Mouse (Mus musculus) thymus, postnatal 0 days (tissue): ENCODE data around the gene Hmcn1. TPM values are rescaled to one million over a fixed set of nuclear protein-coding genes. Genes with fewer than 3 reads are reported as not detected.
A peak's percentile ranks its signal among the peaks of the same experiment; 100 is the strongest.

Source experiments
- DNase-seq: peaks from one replicate; pipeline ENCODE4 v3.0.0-alpha.2; 2015; ENCODE audit warnings: low spot score
- polyA plus RNA-seq: library from polyadenylated mRNA; unstranded; fragments of >200 nt; fragmentation: Nextera tagmentation; extraction: Ambion mirVana; gene quantifications from 2 replicates; pipeline ENCODE4 v1.2.1, GENCODE M21; 2015

Hmcn1 gene
- polyA plus RNA-seq, 1 experiment from 2014 or later = 0.29 TPM

DNA sequence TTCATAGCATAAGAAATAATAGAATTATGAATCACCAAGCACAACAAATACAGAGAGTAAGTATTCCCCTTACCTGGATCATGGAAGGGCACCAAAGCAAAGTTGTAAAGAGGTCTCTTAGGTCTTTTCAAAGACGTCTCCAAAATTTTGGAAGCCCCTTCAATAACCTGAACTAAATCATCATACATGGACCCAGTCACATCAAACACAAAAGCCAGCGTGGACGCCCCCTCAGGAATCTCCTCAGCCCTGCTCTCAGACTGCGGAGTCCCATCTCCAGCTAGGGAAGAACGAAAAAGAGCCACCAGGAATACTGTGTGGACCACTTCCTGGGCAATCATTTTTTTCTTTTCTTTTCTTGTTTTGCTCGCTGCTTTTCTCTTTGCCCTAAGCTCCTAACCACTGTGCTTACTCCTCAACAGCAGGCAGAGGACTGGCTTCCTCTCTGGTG, 499 bp downstream of the Hmcn1 start:
- no peak for DNase-seq

DNA sequence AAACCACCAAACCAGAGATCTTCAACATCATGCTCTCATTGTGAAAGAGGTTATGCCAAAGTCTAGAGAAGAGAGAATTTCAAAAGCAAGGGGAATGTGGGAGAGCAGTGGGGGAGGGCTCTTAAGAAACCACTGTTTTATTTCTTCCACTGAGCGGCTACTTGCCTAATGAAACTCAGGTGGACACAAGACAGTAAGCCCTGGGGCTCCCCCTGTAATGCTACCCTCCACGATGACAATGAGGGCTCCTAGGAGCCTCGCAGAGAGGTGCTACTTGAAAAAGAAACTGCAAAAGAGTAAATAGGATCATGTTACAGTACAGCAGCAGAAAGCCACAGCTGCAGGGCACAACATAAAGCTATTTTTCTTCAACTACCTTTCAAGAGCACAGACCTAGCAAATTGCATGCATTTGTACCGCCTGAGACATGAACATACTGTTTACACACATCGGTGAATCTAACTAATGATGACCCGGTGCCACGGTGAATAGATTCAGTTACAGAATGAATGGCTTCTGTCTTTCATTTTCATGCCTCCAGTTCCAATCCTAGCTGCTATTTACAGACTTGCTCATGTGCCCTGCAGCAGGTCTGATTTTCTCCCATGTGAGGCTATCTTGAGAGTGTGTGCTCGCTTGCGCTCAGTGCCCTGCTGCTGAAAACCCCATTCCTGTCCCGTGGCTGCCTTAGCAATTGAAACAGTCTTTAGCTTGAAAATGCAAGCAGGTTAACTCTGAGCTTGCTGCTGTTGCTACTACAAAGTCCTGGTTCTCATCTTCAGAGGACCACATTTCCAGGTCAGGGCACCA, 1.3 kb downstream of the Hmcn1 start:
- DNase-seq = no peak

DNA sequence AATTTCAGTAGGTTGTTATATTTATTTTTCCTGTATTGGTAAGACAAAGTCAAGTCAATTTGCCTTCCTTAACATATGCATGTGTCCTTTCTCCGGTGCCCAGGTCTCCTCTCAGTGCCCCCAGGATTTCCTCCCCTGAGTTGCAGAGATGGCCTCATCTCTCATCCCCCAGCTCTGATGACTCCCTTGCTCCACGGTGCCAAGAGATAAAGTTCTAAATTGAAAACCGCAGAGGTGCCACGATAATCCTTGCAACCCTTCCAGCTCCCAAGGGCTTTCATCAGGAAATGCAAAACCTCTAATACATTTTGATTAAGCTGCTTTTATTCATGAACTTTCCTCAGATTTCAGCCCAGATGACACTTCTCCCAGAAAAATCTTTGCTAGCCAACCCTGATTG, 8.3 kb downstream of the Hmcn1 start:
- no peak for DNase-seq

DNA sequence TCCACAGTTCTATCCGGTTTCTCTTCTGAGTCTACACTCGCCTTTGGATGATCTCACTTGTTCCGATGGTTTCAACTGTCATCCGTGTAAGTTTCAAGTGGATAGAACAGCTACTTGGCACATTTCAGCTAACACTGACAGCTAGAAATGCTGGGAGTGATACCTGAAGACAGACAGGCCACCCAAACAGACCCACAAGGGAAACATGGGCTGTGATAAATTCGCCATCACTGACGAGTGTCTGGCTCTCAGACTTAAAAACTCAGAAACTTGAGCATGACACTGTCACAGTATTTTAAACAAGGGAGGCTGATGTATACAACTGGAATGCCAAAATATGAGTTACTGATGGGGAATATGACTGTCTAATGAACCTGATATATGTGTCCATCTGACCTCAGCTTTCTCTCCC, 9.1 kb downstream of the Hmcn1 start:
- no peak for DNase-seq

DNA sequence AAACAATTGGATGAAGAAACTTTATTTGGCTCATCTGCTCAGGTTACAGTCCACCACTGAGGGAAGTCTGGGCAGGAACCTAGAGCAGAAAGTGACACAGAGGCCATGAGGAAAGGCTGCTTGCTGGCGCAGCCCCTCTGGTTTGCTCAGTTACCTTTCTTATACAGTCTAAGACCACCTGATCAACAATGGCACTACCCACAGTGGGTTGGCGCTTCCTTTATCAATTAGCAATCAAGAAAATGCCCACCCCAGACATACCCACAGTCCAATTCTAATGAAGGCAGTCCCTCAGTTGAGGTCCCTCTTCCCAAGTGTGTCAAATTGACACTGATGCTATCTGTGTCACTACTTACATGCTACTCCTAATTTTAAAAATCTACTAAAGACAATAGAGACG, 14.6 kb downstream of the Hmcn1 start:
- no peak for DNase-seq

DNA sequence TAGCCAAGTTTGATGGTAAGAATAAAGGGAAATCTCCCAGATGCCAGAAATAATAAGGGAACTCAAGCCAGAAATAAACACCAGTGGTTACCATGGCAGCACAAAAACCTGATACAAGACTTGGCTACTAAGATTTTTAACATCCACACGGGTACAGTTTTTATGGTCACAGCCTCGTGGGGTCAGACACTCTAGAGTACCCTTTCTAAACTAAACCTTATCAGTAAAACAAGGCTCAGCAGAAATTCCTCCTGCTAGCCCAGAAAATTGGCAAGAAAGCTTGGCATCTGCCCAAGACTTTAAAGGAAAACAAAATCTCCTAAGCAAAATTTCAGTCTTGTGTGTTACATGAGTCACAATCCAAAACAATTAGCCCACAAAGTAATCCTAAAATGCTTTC, 17.0 kb downstream of the Hmcn1 start:
- no peak for DNase-seq

DNA sequence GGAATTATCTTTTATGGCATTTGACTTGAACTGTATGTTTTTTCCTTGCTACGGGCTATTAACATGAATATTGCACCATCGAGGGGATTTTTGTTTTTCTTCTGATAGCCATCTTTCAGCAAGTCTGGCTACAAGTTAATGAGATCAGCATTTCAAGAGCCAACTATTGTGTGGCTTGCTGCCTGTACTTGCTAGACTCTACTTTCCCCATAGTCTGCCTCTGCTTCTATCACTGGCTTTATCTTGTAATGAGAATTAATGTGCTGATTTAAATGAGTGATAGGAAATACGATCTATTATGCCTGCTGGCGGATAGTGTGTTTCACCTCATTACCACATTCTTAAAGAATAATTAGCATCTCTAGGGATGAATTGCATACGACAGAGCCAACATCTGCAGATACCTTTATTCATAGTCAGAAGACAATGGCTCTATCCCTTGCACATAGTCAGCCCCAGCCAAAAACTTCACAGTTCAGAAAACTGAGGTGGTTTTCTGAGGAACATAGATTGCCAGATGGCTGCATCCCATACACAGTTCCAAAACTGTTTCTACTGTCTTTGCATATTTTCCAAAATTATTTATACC, 33.7 kb downstream of the Hmcn1 start:
- no peak for DNase-seq

DNA sequence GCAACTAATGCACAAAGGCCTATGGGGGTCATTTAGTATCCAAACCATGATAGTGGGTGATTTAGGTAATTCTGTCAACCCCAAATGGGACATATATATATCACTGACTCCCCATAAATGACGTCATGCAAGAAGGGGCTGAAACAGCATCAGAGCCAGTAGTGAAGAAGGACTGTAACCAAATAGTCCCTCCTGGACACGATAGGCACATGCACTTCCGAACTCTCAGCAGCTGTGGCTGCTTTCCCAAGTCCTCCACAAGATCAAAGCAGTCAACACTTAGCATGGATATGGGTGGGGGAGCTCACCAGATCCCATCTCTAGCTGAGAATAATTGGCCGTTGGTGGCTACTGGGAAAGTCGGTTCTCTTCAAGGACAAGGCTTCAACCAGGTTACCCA, 42.2 kb downstream of the Hmcn1 start:
- no peak for DNase-seq

DNA sequence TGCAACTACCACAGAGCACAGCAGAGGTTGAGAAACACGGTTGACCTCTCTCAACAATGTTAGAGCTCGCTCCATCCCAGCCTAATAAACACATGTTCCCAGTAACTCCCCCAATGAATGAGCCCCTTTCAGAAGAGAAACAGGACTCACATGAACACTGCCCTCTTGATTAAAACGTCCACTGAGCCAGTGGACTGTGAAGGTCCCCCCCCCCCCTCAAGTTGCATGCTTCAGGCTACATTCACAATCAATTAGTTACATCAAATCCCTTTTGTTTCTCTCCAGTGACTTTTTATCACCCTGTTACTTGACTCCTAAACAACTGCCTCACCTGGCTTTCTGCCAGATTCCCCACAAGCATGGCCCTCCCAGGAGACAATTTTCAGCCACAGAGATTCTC, 43.2 kb downstream of the Hmcn1 start:
- DNase-seq = no peak

DNA sequence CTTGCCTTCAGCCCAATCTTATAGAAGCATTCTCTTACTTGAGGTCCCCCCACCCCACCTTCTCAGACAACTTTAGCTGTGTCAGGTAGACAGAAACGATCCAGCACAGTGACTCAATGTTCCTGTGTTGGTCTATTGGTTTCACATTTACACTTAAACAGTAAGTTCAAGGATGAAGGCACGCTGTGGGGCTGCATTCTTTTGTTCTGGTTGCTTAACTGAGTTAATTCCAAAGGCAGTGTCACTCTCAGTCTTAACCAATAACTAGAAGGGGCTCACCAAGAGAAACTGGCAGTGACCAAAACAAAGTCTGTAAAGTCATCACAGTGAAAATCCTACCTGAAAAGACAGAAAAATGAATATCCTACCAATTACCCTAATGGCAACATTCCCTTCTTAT, 44.3 kb downstream of the Hmcn1 start:
- DNase-seq = no peak

DNA sequence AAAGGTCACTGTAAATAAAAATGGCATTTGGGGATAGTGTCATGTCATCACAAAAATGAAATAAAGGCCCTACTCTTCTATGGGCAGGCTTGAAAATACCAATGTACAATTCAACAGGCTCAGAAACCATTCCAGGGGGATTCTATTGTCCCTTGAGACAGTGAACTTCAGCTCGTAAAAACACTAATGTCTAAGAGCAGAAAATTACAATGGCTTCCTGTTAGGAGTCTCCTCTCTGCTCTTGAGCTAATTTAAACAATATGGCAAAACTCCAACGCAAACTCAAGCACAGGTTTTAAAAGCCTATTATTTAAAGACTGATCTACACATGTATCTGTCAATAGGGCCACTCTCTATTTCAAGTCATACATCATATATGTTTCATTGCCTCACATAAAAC, 49.6 kb downstream of the Hmcn1 start:
- DNase-seq = no peak

DNA sequence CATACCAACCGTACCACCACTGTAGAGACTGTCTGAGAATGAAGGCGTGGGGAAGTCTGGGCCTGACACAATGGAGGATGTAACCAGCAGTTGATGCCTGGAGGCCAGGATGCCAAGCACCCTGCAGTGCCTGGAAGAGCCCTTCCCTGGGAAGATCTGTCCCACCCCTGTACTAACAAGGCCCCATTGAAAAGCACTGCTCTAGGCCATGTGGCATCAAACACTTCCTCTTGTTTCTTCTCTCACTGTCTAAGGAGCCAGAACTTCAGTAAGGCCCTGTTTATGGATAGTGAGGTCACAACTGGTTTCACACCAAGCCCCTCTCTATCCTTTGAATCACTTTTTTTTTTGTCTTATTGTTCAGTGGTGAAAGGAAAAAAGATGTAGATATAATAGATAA, 51.1 kb downstream of the Hmcn1 start:
- DNase-seq = no peak

DNA sequence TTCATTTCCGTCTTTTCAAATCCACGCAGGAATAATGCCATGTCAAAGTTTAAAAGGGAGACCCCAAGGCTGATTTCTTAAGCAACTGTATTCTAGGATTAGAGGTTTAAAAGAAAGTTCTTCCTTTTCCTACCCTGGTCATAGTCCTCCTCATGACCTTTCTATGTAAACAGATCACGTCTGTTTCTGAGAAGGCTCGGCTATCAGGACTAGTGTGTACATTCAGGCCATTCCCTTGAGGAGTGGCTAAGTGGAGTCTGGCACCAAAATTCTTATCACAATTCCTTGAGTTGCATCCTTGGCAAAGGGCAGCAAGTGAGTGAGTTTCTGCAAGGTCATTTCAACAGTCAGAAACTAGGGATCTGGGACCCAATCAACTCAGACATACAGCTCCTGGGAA, 56.4 kb downstream of the Hmcn1 start:
- no peak for DNase-seq

DNA sequence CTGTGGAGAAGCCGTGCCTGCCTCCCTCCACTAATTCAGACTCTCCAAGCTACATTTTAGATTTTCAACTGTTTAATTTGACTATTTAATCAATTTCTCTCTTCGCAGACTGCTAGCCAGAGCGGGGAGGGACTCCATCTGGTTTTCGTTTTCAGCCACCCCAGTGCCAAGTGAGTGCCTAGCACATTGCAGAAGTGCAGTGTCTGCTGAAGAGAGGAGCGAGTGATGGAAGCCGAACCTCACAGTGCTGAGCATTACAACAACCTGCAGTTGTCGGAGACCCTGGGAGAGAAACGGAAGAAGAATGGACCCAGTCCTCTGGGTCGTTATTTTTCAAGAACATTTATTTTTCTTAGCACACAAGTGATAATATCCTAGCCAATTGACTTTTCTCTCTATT, 59.6 kb downstream of the Hmcn1 start:
- DNase-seq = no peak

DNA sequence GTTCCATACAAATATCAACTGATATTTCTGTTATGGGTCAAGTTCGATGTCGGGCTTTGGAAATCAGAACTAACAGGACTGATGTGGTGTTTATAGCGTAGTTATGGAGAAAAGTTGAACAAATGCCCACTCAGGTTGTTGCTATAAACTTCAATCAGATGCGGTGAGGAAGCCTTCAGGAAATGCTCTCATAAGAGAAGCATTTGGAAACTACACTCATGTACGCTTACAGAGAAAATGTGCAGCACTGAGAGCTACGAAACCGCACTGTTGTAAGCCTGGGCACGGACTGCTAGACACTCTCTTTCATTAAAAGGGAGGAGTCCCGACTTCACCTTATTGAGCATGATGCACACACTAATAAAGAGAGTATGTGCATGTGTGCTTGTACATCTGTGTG, 72.4 kb downstream of the Hmcn1 start:
- no peak for DNase-seq

DNA sequence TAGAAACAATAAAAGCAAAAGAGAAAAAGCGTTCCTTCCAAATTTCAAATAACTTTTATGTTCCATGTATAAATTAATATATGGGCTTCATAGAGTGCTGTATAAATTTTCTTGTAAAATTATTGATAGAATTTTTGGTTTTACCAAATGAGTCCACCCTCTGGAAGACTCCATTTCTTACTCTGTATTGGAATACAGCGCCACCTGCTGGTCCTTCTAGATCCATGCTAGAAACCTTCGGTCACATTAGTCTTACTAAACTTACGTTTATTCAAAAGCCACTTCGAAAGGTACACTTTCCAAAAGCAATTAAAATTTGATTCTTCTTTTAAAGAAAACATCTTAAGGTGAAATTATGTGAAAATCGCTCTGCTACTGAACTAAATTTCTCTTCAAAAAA, 73.0 kb downstream of the Hmcn1 start:
- peak; percentile 41 for DNase-seq

DNA sequence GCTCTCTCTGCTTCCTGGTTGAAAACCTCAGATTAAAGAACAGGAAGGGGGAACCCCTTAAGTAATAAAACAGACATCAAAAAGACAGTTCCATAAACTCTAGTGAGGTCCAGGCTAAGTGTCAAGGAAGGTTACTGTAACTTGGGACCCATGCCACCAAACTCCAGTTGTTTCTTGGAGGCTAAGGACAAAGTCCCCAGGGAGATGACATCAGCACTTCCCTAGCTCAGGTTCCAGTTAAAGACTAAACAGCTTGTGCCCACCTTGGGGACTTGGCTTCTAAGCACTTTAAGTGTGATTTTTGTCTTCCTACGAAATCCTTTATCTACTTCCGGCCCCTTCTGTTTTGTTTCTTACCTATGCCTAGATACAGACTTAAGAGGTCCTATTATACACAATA, 78.3 kb downstream of the Hmcn1 start:
- DNase-seq = no peak

DNA sequence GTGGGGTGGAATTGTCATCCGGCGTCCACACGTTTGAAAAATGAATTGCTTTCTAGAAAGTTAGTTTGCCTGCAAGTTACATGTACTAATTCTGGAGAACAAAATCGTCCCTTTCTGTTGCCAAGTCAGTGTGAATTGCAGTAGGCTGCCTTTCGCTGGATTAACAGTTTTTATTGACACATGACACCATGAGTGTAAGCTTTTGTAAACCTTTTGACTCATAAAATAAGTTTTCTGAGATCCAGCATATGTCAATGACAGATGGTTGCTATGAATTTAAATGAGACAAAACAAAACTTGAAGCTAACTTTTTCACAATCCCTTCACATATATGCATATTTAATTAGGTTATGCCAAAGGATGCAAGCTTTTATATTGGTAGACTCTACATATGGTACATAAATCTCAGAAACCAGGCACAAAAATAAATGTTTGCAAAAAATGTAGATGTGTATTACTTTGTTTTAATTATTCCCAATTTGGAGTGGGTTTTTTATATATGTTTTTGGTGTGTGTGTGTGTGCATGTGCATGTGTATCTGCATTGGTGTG, 79.6 kb downstream of the Hmcn1 start:
- no peak for DNase-seq

DNA sequence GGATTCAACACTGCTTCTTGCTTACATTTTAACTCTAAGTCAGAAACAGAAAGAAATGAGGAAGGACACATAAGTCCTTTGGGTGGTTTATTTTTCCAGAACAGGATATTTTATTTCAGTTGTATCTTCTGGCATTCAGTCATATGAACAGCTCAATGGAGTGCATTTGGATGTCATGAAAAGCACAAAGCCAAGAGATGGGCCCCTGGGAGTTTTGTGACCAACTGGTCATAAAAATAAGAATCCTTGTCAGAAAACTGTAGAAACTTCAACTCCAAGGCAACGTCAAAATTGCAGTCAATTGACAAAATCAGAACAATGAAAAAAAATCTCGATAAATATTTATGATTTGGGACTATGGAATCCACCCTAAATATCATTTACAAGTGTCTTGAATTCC, 83.6 kb downstream of the Hmcn1 start:
- no peak for DNase-seq

DNA sequence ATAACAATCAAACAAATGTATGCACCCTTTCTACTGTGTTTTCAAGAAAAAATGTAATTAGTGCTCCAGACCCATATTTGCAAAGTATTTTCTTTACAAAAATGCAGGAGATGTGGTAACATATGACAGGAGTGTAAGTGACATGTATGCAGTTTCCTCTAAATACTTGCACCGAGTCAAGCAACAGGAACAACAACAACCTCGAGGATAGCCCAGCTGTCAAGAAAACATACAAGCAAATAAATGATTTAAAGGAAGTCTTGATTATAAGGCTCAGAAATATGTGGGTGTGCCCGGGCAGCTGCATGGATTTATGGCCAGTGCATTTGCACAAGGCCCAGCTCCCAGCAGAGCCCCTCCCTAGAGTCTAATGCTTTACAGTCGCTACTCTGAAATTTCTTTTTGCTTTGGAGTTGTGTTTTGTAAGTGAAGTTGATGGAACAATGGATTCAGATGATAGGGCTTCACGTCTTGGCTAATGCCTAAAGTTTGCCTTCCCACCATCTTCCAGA, 99.5 kb downstream of the Hmcn1 start:
- no peak for DNase-seq

DNA sequence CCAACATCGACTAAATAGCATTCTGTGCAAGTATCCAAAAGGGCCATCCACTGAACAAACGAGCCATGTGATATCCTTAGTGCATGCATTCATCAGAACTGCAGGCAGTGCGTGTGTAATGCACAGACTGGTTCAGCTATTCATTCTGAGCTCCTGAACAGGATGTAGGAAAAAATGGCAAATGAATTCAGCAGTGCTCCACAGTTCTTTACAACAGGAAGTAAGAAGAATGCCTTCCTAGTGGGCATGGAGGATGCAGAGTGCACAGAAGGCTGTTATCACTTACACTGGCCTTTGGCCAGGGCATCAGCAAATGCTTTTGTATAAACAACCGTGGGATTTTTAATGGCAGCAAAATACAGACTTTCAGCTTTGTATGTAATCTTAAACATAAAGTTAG, 103.2 kb downstream of the Hmcn1 start:
- no peak for DNase-seq

DNA sequence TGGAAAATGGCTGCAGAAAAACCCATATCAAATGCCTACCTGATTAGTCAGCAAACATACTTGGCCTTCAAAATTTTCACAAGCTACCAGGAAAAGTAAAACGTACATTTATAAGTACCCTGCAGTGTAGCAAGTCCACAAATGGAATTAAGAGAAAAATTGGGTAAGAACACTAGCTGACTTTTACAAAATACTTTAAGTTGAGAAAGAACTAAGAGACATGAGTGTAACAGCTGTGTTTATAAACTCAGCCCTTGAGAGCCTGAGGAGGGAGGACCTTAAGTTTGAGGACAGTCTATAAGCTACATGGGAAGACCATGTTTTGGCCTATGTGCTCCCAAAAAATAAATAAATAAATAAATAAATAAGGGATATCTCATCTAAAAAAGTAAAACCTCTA, 107.0 kb downstream of the Hmcn1 start:
- no peak for DNase-seq

DNA sequence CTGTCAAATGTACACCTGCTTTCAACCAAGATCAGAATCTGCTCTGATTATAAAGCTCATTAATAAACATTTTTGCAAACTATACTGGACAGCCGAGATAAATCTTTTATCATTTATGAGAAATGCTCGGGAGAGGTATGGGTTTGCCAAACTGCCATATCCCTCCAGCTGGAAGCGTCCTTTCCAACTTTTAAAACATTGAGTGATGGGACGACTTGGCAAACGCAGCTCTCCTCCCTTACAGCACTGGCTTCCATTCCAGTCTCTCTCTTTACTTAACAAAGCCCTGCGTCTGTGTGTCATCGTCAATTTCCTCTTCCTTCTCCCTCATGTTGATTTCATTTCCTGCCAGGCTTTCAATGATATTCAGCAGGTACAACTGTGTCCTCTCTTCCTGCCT, 114.8 kb downstream of the Hmcn1 start:
- DNase-seq = no peak
